Mouse (Mus musculus): ENCODE measurements around the gene Pkig. TPM values are rescaled to one million over a fixed set of nuclear protein-coding genes. Genes with fewer than 3 reads are reported as not detected.
"Not testable (repeated sequence)": the region's sequence is repeated elsewhere in the genome, so short reads cannot be mapped to it uniquely, and the experiment has no call there.

Pkig gene
- total RNA-seq, 2 experiments from 2014 or later, result 86.5 to 94.6 TPM

DNA sequence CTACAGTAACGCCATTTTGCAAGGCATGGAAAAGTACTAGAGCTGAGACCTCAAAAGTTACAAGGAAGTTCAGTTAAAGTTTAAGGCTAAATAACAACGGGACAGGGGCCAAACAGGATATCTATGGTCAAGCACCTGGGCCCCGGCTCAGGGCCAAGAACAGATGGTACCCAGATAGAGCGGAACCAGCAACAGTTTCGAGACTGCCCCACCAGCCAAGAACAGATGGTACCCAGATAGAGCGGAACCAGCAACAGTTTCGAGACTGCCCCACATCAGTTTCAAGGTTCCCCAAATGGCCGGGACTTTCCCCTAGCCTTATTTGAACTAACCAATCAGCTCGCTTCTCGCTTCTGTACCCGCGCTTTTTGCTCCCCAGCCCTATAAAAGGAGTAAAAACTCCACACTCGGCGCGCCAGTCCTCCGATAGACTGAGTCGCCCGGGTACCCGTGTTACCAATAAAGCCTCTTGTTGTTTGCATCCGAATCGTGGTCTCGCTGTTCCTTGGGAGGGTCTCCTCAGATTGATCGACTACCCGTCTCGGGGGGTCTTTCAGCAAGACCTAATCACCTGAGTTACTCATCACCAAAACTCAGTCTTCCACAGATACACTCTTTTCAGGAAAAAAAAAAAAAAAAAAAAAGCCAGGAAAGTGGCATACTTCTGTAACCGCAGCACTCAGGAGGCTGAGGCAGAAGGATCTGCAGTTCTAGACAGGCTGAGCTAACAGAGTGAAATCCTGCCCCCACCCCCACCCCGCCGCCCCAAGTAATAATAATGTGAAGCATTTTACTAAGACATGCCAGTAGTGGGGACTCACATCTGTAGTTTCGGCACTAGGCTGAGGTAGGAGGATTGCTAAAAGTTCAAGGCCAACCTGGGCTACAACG is 15.3 kb upstream of the Pkig start:
- DNase-seq (ENCODE audit: extremely low spot score in 1 of 2, low spot score in 1 of 2), result no peak

DNA sequence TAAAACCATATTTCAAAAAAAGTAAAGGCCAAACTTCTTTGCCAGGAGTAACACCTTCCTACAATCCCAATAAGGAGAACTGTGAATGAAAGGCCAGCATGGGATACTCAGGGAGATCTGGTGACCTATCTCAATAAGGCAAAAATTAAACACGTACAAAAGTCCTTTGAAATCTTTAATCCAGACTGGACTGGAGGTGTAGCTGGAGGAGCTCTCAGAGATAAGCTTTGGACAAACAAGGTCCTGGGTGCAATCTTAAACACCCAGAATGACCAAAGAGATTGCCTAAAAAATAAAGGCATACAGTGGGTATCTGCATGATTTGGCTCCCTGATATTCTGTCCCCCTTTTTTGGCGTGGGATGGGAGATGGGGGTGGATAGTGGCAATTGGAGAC is 14.6 kb upstream of the Pkig start:
- DNase-seq (ENCODE audit: extremely low spot score in 1 of 2, low spot score in 1 of 2), result no peak

DNA sequence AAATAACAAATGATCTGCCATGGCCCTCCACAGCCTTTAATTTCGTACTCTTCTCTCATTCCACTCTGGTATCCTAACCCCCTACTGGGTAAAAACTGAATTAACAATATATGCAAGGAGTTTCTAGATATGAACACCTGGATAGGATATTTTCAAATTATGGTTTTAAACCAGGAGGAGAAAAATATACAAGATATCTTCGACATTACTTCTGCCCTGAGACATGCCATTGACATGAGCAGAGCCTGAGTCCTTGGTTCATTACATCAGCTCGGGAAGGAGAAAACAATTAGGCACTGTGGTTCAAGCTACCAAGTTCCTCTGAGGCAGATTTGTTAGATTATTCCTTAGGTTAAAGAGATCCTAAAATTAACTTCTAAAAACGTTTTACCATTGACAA is 14.1 kb upstream of the Pkig start:
- no peak for DNase-seq (ENCODE audit: extremely low spot score in 1 of 2, low spot score in 1 of 2)

DNA sequence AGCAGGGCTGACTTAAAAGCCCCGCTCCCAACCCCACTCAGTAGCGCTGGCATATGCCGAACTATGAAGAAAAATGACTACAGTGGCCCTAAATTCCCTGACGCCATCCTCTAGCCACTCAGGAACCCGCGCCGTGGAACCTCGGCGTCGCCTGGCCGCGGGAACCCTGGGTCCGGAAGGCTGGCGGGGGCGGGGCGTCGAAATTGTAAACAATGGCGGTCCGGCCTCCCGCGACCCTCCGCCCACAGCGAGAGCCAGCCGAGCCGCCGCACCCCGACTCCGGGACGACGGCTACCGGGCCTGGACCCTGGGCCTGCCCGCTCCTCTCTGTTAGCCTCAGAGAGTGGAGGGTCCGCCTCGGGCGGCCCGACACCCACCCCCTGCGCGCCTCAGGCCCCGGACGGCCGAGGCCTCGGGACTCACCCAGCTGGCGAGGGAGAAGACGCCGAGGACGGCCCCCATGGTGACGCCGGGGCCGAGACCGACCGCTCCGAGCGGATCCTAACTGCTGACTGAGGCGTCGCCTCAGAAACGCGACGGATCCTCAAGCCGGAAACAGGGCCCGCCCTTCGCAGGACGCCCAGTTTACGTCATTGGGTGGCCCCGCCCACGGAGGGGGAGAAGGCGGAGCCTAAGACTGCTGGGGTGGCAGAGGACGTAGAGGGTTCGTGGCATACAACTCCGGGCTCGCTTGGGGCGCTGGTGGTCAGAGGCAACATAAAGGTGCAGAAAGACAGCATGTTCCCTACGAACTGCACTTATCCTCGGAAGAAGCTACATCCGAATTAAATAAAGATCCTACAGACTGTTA is 13.4 kb upstream of the Pkig start, which contains the start of gene Serinc3:
Gene Serinc3 (minus strand): TSS at position 557 of the 811 bp plus-strand sequence.
- DNase-seq (ENCODE audit: extremely low spot score in 1 of 2, low spot score in 1 of 2), result peak; percentile 97

GRCm38 (mm10) chr2:163645700-163646460 is 12.3 kb upstream of the Pkig start:
- DNase-seq (ENCODE audit: extremely low spot score in 1 of 2, low spot score in 1 of 2), result no peak

DNA sequence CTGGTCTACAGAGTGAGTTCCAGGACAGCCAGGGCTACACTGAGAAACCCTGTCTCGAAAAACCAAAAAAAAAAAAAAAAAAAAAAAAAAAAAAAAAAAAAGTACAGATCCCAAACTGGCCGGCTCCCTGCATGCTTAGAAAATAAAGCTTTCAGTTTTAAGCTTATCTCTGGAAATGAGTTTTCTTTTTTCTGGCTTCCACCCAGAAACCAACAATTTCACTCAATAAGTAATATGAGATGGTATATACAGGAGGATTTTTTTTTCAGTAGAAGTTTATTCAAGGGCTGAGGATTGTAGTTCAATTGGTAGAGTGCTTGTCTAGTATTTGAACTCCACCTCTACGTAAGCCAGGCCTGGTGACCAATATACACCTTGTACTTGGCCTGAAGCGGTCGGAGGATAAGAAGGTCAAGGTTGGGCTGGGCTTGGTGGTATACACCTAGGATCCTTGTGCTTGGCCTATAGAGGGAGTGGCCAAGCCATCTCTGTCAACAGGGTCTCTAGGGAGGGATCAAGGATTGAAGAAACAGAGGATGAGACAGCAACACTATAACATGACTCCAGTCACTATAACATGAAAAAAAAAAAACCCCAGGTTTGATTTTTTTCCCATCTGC is 11.6 kb upstream of the Pkig start:
- DNase-seq (ENCODE audit: extremely low spot score in 1 of 2, low spot score in 1 of 2), result no peak

DNA sequence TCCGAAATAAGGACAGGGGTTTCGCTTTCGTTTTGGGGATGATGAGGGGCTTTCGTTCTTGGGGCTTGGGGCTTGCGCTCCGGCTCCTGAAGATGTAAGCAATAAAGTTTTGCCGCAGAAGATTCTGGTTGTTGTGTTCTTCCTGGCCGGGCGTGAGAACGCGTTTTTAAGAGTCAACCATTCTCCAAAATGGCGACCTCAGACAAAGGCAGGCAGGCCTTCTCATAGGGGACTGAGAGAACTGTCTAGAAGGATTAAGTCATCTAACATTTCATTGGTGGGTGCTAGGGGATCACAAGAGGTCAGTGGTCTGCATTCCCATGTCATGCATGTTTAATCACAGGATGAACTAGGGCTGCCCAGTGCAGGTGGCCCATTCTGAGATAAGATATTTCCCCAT is 2.5 kb upstream of the Pkig start:
- not testable (repeated sequence) for DNase-seq (ENCODE audit: extremely low spot score in 1 of 2, low spot score in 1 of 2)

DNA sequence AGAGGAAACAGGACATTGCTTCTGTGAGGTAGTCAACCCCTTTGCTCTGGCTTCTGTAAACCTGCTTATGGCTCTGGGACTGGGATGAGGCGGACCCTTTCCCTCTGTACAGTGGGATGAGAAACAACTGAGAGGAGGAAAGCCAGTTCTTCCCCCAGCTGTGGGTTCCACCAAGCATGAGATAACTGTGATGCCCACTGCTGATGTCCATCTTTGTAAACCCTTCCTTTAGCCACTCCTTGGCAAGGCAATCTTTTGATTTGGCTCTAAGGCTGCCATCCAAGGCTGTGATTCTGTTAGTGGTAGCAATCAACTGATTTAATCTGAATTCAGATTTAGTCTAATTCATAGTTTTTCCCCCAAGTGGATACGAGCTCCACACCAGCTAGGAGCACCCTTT is 700 bp upstream of the Pkig start:
- no peak for DNase-seq (ENCODE audit: extremely low spot score in 1 of 2, low spot score in 1 of 2)

DNA sequence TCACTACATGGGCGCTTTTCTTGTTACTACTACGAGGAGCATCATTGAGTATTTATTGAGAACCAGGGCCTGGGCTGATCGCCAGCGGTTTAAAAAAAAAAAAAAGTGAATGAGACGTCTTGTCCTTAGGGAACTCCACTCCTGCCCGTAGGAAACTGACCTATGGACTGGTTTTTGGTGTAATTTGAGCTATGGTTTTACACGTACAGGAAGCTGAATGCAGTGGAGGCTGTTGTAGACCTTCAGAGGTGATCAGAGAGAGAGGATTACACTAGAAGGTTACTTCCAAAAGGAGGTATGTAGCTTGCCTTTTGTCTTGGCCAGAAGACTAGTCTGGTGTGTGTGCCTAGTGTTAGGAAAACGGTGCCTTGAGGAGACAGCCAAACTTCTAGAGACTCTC is 755 bp downstream of the Pkig start:
- DNase-seq (ENCODE audit: extremely low spot score in 1 of 2, low spot score in 1 of 2), result no peak

GRCm38 (mm10) chr2:163659431-163659830 is 1.2 kb downstream of the Pkig start:
- no peak for DNase-seq (ENCODE audit: extremely low spot score in 1 of 2, low spot score in 1 of 2)

DNA sequence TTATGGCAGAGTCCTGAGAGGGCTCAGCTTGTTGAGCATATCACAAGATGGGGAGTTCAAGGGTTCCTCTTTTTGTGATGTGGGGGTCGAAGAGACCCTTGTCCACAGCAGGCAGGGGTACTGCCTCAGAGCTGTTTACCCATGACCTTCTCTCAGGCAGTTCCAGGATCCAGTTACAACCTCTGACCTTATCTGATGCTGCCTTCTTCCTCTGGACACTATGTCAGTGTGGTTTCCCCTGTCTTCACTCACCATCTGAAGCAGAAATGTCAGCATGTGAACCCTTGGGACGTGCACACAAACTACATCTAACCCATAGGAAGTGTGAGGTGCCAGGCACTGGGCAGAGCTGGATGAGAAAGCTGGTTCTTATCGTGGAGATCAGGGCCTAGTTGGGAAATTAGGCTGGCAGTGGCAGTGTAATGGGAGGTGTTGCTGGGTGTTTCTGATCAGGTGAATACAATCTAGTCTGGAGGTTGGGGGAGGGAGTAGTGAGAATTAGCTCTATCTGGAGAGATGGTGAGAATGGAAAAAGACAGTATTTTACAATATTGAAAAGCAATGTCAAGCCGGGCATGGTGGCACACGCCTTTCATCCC is 2.0 kb downstream of the Pkig start:
- no peak for DNase-seq (ENCODE audit: extremely low spot score in 1 of 2, low spot score in 1 of 2)

- DNase-seq (ENCODE audit: extremely low spot score in 1 of 2, low spot score in 1 of 2), result no peak
Measured at GRCm38 (mm10) chr2:163661371-163661850, 3.2 kb downstream of the Pkig start.

DNA sequence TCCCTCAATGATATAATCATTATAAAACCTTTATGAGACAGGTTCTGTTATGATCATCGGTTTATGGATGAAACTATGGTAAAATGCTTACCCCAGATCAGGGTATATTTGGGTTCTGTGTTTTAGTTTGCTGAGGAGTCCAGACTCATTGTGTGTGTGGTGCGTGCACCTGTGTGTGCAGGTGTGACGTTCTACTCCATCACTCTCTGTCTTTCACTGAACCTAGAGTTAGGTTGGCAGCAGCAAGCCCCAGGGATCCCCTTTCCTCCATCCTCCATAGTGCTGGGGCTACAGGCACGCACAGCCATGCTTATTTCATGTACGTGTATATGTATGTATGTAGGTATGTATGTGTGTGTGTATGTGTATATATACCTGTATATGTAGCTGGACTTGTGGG is 3.9 kb downstream of the Pkig start:
- DNase-seq (ENCODE audit: extremely low spot score in 1 of 2, low spot score in 1 of 2), result no peak

- no peak for DNase-seq (ENCODE audit: extremely low spot score in 1 of 2, low spot score in 1 of 2)
Measured at GRCm38 (mm10) chr2:163662698-163663221, 4.6 kb downstream of the Pkig start.

- no peak for DNase-seq (ENCODE audit: extremely low spot score in 1 of 2, low spot score in 1 of 2)
Measured at GRCm38 (mm10) chr2:163663930-163664329, 5.7 kb downstream of the Pkig start.

- no peak for DNase-seq (ENCODE audit: extremely low spot score in 1 of 2, low spot score in 1 of 2)
Measured at GRCm38 (mm10) chr2:163667045-163667444, 8.9 kb downstream of the Pkig start.

GRCm38 (mm10) chr2:163670872-163671594 is 12.8 kb downstream of the Pkig start:
- no peak for DNase-seq (ENCODE audit: extremely low spot score in 1 of 2, low spot score in 1 of 2)

DNA sequence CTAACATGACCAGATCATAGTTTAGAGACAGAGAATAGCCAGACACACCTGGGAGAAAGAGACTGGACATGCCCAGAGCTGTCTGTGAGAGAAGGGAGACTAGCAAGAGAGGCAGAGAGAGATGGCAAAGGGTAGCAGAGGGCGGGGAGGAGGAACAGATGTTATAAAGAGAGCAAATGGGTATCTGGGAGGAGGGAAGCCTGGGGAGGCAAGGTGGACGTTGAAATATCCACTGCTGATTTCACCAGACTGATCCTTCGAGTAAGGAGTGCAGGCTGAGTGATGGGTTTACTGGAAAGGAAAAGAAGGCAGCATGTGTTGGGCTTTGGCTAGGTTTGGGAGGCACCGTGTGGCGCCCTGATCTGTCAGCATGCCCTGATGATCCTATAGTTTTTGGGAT is 16.2 kb downstream of the Pkig start:
- no peak for DNase-seq (ENCODE audit: extremely low spot score in 1 of 2, low spot score in 1 of 2)

- DNase-seq (ENCODE audit: extremely low spot score in 1 of 2, low spot score in 1 of 2), result no peak
Measured at GRCm38 (mm10) chr2:163675144-163675619, 17.0 kb downstream of the Pkig start.

All from layer of hippocampus, postnatal 25 days (tissue).